Mouse (Mus musculus): Measurements from ENCODE around the gene Cpeb3. TPM values are rescaled to one million over a fixed set of nuclear protein-coding genes. Genes with fewer than 3 reads are reported as not detected.
"Not testable (repeated sequence)": the region's sequence is repeated elsewhere in the genome, so short reads cannot be mapped to it uniquely, and the experiment has no call there.

Cpeb3 gene
- polyA plus RNA-seq, 1 experiment from 2014 or later, result 11.2 TPM

GRCm38 (mm10) chr19:37145401-37145800 is 63.0 kb downstream of the Cpeb3 start:
- no peaks in the 10 kb centered on the region for H3K4me1 ChIP-seq (ENCODE audit: control insufficient read depth, insufficient read depth, low read length)
- no peak overlapping the region for H3K4me2 ChIP-seq (ENCODE audit: low read length)
- no peak overlapping the region for H3K4me3 ChIP-seq (ENCODE audit: low read depth, low read length)
- H3K9ac ChIP-seq (ENCODE audit: low read depth, low read length), result no peak overlapping the region
- H3K36me3 ChIP-seq (ENCODE audit: control insufficient read depth, insufficient read depth, low read length), result no peaks in the 10 kb centered on the region
- 95% methylated on average over 5 of the region's 5 CpGs for WGBS
- no peaks in the 10 kb centered on the region for H3K27me3 ChIP-seq (ENCODE audit: control insufficient read depth, insufficient read depth, low read depth, low read length)
- H3K9me3 ChIP-seq (replicated peaks; ENCODE audit: control insufficient read depth, low read length, poor library complexity, severe bottlenecking), result no peaks in the 10 kb centered on the region
- no peak for ATAC-seq
- H3K27ac ChIP-seq (ENCODE audit: low read length), result no peak overlapping the region

GRCm38 (mm10) chr19:37141623-37142022 is 66.8 kb downstream of the Cpeb3 start:
- H3K4me3 ChIP-seq (ENCODE audit: low read depth, low read length), result no peak overlapping the region
- H3K27ac ChIP-seq (ENCODE audit: low read length), result no peak overlapping the region
- H3K4me1 ChIP-seq (ENCODE audit: control insufficient read depth, insufficient read depth, low read length), result no peaks in the 10 kb centered on the region
- no peaks in the 10 kb centered on the region for H3K36me3 ChIP-seq (ENCODE audit: control insufficient read depth, insufficient read depth, low read length)
- H3K4me2 ChIP-seq (ENCODE audit: low read length), result no peak overlapping the region
- no peak overlapping the region for H3K9ac ChIP-seq (ENCODE audit: low read depth, low read length)
- 77% methylated on average over 4 of the region's 4 CpGs for WGBS
- H3K27me3 ChIP-seq (ENCODE audit: control insufficient read depth, insufficient read depth, low read depth, low read length), result no peaks in the 10 kb centered on the region
- no peaks in the 10 kb centered on the region for H3K9me3 ChIP-seq (replicated peaks; ENCODE audit: control insufficient read depth, low read length, poor library complexity, severe bottlenecking)
- no peak for ATAC-seq

GRCm38 (mm10) chr19:37137133-37137532 is 71.3 kb downstream of the Cpeb3 start:
- no peaks in the 10 kb centered on the region for H3K9me3 ChIP-seq (replicated peaks; ENCODE audit: control insufficient read depth, low read length, poor library complexity, severe bottlenecking)
- ATAC-seq, result no peak
- H3K27ac ChIP-seq (ENCODE audit: low read length), result no peak overlapping the region
- no peak overlapping the region for H3K4me3 ChIP-seq (ENCODE audit: low read depth, low read length)
- no peaks in the 10 kb centered on the region for H3K27me3 ChIP-seq (ENCODE audit: control insufficient read depth, insufficient read depth, low read depth, low read length)
- no peaks in the 10 kb centered on the region for H3K4me1 ChIP-seq (ENCODE audit: control insufficient read depth, insufficient read depth, low read length)
- no peak overlapping the region for H3K4me2 ChIP-seq (ENCODE audit: low read length)
- no peaks in the 10 kb centered on the region for H3K36me3 ChIP-seq (ENCODE audit: control insufficient read depth, insufficient read depth, low read length)
- H3K9ac ChIP-seq (ENCODE audit: low read depth, low read length), result no peak overlapping the region
- 73% methylated on average over 2 of the region's 2 CpGs for WGBS

- WGBS, result 92% methylated on average over 2 of the region's 2 CpGs
- not testable (repeated sequence) for H3K27me3 ChIP-seq (ENCODE audit: control insufficient read depth, insufficient read depth, low read depth, low read length); H3K27ac ChIP-seq (ENCODE audit: low read length); H3K4me3 ChIP-seq (ENCODE audit: low read depth, low read length); H3K4me2 ChIP-seq (ENCODE audit: low read length); H3K9ac ChIP-seq (ENCODE audit: low read depth, low read length); ATAC-seq; H3K9me3 ChIP-seq (replicated peaks; ENCODE audit: control insufficient read depth, low read length, poor library complexity, severe bottlenecking); H3K4me1 ChIP-seq (ENCODE audit: control insufficient read depth, insufficient read depth, low read length); H3K36me3 ChIP-seq (ENCODE audit: control insufficient read depth, insufficient read depth, low read length)
Measured at GRCm38 (mm10) chr19:37135459-37135858, 72.9 kb downstream of the Cpeb3 start.

- Histone ChIP-seq H3K36me3 (ENCODE audit: control insufficient read depth, insufficient read depth, low read length) (no peaks in the 10 kb centered on the region), H3K4me3 (ENCODE audit: low read depth, low read length) (no peak overlapping the region), H3K4me2 (ENCODE audit: low read length) (no peak overlapping the region), H3K27me3 (ENCODE audit: control insufficient read depth, insufficient read depth, low read depth, low read length) (no peaks in the 10 kb centered on the region), H3K9me3 (replicated peaks; ENCODE audit: control insufficient read depth, low read length, poor library complexity, severe bottlenecking) (no peaks in the 10 kb centered on the region), H3K9ac (ENCODE audit: low read depth, low read length) (no peak overlapping the region), H3K4me1 (ENCODE audit: control insufficient read depth, insufficient read depth, low read length) (no peaks in the 10 kb centered on the region), H3K27ac (ENCODE audit: low read length) (no peak overlapping the region)
- ATAC-seq, result no peak
- 91% methylated on average over 4 of the region's 4 CpGs for WGBS
Measured at GRCm38 (mm10) chr19:37133666-37134065, 74.7 kb downstream of the Cpeb3 start.

- Histone ChIP-seq H3K4me1 (ENCODE audit: control insufficient read depth, insufficient read depth, low read length) (no peaks in the 10 kb centered on the region), H3K27me3 (ENCODE audit: control insufficient read depth, insufficient read depth, low read depth, low read length) (no peaks in the 10 kb centered on the region), H3K9me3 (replicated peaks; ENCODE audit: control insufficient read depth, low read length, poor library complexity, severe bottlenecking) (no peaks in the 10 kb centered on the region), H3K4me2 (ENCODE audit: low read length) (no peak overlapping the region), H3K4me3 (ENCODE audit: low read depth, low read length) (no peak overlapping the region), H3K9ac (ENCODE audit: low read depth, low read length) (no peak overlapping the region), H3K27ac (ENCODE audit: low read length) (no peak overlapping the region), H3K36me3 (ENCODE audit: control insufficient read depth, insufficient read depth, low read length) (no peaks in the 10 kb centered on the region)
- no peak for ATAC-seq
- 83% methylated on average over 1 of the region's 1 CpGs for WGBS
Measured at GRCm38 (mm10) chr19:37131660-37132059, 76.7 kb downstream of the Cpeb3 start.

GRCm38 (mm10) chr19:37128461-37128860 is 79.9 kb downstream of the Cpeb3 start:
- WGBS, result 99% methylated on average over 4 of the region's 4 CpGs
- H3K4me1 ChIP-seq (ENCODE audit: control insufficient read depth, insufficient read depth, low read length), result no peaks in the 10 kb centered on the region
- H3K36me3 ChIP-seq (ENCODE audit: control insufficient read depth, insufficient read depth, low read length), result no peaks in the 10 kb centered on the region; the same call in 1 of the 2 replicates
- H3K4me3 ChIP-seq (ENCODE audit: low read depth, low read length), result no peak overlapping the region
- H3K9me3 ChIP-seq (replicated peaks; ENCODE audit: control insufficient read depth, low read length, poor library complexity, severe bottlenecking), result no peaks in the 10 kb centered on the region
- H3K4me2 ChIP-seq (ENCODE audit: low read length), result no peak overlapping the region
- H3K27me3 ChIP-seq (ENCODE audit: control insufficient read depth, insufficient read depth, low read depth, low read length), result no peaks in the 10 kb centered on the region
- no peak overlapping the region for H3K9ac ChIP-seq (ENCODE audit: low read depth, low read length)
- ATAC-seq, result no peak
- H3K27ac ChIP-seq (ENCODE audit: low read length), result no peak overlapping the region

GRCm38 (mm10) chr19:37127018-37127567 is 81.3 kb downstream of the Cpeb3 start:
- WGBS, result 80% methylated on average over 5 of the region's 5 CpGs
- no peaks in the 10 kb centered on the region; the same call in 1 of the 2 replicates for H3K36me3 ChIP-seq (ENCODE audit: control insufficient read depth, insufficient read depth, low read length)
- no peak for ATAC-seq

GRCm38 (mm10) chr19:37124961-37125360 is 83.4 kb downstream of the Cpeb3 start:
- H3K4me3 ChIP-seq (ENCODE audit: low read depth, low read length), result no peak overlapping the region
- H3K4me1 ChIP-seq (ENCODE audit: control insufficient read depth, insufficient read depth, low read length), result no peaks in the 10 kb centered on the region
- H3K9ac ChIP-seq (ENCODE audit: low read depth, low read length), result no peak overlapping the region
- no peaks in the 10 kb centered on the region for H3K9me3 ChIP-seq (replicated peaks; ENCODE audit: control insufficient read depth, low read length, poor library complexity, severe bottlenecking)
- no peaks in the 10 kb centered on the region; the same call in 1 of the 2 replicates for H3K36me3 ChIP-seq (ENCODE audit: control insufficient read depth, insufficient read depth, low read length)
- H3K27ac ChIP-seq (ENCODE audit: low read length), result no peak overlapping the region
- no peak for ATAC-seq
- H3K4me2 ChIP-seq (ENCODE audit: low read length), result no peak overlapping the region
- no peaks in the 10 kb centered on the region for H3K27me3 ChIP-seq (ENCODE audit: control insufficient read depth, insufficient read depth, low read depth, low read length)

More at GRCm38 (mm10) chr19:37127018-37127567, 81.3 kb downstream of the Cpeb3 start:
- Histone ChIP-seq H3K9me3 (replicated peaks; ENCODE audit: control insufficient read depth, low read length, poor library complexity, severe bottlenecking) (no peaks in the 10 kb centered on the region), H3K4me1 (ENCODE audit: control insufficient read depth, insufficient read depth, low read length) (no peaks in the 10 kb centered on the region), H3K9ac (ENCODE audit: low read depth, low read length) (no peak overlapping the region), H3K27ac (ENCODE audit: low read length) (no peak overlapping the region), H3K27me3 (ENCODE audit: control insufficient read depth, insufficient read depth, low read depth, low read length) (no peaks in the 10 kb centered on the region), H3K4me2 (ENCODE audit: low read length) (no peak overlapping the region), H3K4me3 (ENCODE audit: low read depth, low read length) (no peak overlapping the region)

All from midbrain, embryonic 16.5 days (tissue).